Mouse (Mus musculus) E14TG2a.4 (cell line): ENCODE measurements around the gene Olfr324.

Experiments
- CTCF ChIP-seq: conservative IDR thresholded peaks from 2 replicates; pipeline ENCODE4 v1.5.1; 2014; ENCODE audit warnings: low read length
- NANOG ChIP-seq: IDR thresholded peaks from 2 replicates; pipeline ENCODE4 v1.6.1; 2014; ENCODE audit warnings: borderline replicate concordance, low read length, mixed read lengths
- POU5F1 ChIP-seq: IDR thresholded peaks from 2 replicates; pipeline ENCODE4 v1.6.1; 2014; ENCODE audit warnings: low read length, borderline replicate concordance

DNA sequence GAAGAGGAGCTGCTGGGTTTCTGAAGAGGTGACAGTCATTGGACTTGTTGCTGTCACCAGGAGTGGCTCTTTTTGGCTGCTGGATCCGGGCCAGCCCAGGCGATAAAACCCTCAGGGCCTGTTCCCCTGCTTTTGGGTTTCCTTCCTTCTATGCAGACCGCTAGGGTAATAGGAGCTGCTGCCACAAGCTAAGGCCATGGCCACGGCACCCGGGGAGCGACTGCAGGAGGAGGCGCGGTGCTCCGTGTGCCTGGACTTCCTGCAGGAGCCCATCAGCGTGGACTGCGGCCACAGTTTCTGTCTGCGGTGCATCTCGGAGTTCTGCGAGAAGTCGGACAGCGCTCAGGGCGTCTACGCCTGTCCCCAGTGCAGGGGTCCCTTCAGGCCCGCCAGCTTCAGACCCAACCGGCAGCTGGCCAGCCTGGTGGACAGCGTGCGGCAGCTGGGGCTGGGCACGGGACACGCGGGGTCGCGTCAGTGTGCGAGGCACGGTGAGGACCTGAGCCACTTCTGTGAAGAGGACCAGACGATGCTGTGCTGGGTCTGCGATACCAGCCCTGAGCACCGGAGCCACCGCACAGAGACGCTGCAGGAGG is 45.5 kb downstream of the Olfr324 start, which contains the start of gene Trim58:
- no peak for TF ChIP-seq CTCF
- TF ChIP-seq POU5F1: no peak
- TF ChIP-seq NANOG: no peak
